Mouse (Mus musculus) cerebellum, adult 18-20 months (tissue): Measurements from ENCODE around the gene Itpr1.

Experiments used
- DNase-seq, 2 experiments: peaks; one replicate each; pipeline ENCODE4 v3.0.0; 2021

Gene Itpr1

DNA sequence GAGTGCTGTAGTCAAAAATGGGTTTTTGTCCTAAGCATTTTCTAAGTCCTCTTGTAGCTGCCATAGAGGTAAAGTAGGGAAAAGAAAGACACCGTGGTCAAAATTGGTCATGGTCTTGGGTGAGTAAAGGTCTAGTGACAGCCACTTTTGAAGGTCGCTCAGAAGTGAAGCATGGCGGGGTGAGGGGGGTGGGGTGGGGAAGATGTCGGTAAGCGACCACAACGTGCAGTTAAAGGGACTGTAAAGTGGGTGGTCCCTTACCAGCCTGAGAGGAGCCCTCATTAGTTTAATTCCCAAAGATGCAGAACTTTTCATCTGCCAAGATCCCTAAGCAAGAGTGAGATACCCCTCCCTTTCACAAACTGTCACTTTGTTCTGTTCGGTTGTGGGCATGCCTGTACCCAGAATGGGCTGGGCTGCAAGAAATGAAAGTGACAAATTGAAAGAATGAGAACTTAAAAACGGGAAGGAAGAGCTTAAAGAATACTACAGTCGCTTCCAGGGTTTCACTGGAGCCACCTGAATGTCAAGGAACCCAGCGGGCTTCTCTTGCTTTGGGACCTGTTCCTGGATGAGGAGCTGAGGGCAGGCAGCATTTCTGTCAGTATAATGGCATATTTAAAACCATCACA is 1.5 kb downstream of the Itpr1 start:
- DNase-seq = no peak

- DNase-seq = no peak
These were observed 3.2 kb downstream of the Itpr1 start for GRCm38 (mm10) chr6:108216091-108216490.

GRCm38 (mm10) chr6:108216832-108217231 is 3.9 kb downstream of the Itpr1 start:
- DNase-seq = no peak

DNA sequence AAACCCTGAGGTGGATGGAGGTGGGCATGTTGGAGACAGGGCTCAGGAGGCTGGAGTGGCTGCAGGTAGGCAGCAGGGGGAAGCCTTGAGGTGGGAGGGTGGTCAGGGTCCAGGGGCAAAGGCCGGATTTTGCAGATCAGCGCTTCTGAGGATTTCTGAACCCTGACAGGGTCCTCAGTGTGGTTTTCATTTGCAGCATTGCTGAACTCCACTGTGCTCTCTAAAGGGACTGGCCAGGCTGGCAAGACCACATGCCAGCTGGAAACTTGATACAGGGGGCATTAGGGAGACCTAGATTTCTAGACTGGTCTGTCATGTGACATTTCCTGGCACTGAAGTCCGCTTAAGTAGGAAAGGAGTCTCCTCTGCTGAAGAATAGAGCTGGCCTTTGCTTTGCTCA is 5.1 kb downstream of the Itpr1 start:
- DNase-seq = no peak

DNA sequence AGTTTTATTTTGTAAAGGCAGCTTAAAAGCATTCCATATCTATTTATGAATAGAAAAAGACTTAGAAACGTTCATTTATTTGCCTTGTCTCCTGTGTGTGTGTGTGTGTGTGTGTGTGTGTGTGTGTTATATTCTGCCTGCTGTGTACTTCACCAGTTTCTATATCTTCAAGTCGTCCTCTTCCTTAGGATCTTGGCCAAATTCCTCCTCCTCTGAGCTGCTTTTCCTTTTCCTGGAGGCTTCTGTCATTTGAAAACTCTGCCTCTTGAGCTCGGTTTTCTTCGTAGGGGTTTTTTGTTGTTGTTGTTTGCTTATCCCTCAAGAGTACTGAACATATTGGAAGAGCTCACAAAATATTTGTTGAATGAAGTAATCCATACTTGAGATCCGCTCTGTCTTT is 9.5 kb downstream of the Itpr1 start:
- DNase-seq = no peak

- DNase-seq = no peak
These were observed 10.0 kb downstream of the Itpr1 start for GRCm38 (mm10) chr6:108222875-108223274.

DNA sequence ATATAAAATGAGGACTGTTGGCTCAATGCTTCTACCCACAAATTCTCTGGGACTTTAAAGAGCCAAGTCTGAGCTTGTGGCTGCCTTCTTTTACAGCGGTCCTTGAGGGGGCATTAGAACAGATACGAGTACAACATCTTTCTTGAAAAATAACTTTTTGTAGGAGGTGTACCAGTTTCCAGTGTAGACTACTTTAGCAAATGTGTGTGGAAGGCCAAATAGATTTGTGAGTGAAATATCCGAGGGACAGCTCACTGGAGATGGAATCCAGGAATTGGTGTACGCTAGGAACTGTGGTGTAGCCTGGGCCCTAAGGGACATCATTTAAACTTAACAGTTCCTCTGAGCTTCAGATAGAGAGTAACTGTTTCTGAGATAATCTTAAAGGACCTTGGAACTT is 11.5 kb downstream of the Itpr1 start:
- no peak for DNase-seq

GRCm38 (mm10) chr6:108225027-108225426 is 12.1 kb downstream of the Itpr1 start:
- DNase-seq = no peak

DNA sequence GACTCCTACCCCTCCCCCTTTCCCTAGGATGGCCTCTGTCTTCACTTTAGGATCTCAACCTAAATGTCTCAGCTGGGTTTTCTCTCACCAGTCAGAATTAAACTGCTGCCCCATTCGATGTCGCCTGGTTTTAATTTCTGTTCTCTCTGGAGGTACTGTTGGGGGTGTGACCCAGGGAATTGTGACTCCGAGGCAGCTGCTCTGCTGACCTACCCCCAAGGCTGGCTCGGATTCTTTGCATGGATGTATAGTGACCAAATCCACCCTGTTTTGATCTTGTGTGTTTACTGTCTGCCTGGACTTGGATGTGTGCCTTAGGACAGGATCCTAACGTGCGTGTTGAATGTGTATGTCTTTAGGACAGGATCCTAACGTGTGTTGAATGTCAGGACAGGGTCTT is 13.3 kb downstream of the Itpr1 start:
- no peak for DNase-seq

GRCm38 (mm10) chr6:108227461-108227860 is 14.6 kb downstream of the Itpr1 start:
- DNase-seq = no peak

DNA sequence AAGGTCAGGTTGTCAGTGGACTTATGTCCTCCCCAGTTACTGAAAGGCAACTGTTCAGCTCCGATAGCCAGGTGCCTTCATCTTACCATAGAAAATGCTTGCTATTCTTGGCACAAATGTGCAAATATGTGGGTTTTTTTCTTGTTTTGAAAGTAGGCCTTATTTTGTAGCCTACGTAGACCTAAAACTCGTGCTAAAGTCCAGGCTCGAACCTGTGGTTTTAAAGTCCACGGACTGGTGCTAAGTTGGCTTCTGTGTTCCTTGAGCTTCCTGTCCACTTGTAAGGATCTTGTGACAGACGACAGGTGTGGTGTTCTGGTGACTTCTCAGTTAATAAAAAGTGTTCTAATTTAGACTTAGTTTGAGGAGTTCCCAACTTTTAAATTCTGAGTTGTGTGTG is 15.2 kb downstream of the Itpr1 start:
- no peak for DNase-seq

DNA sequence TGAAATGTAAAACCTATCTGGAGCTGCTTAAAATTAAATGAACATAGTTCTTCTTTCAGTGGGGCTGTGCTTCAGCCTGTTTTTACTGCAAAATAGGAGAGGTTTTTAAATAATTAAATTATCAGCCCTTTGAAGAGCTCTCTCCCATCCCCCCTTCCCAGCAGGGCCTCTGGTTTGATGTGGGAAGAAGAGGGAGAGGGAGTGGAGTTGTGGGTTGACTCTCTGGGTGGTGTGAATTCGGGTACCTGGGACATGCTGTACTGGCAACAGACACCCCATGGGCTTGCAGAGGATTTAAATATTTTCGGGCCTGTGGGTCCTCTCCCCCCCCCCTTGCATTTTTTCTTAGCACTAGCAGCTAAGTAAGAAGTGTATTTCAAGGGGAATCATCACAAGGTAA is 15.7 kb downstream of the Itpr1 start:
- DNase-seq = no peak

GRCm38 (mm10) chr6:108230608-108231007 is 17.7 kb downstream of the Itpr1 start:
- DNase-seq = no peak

DNA sequence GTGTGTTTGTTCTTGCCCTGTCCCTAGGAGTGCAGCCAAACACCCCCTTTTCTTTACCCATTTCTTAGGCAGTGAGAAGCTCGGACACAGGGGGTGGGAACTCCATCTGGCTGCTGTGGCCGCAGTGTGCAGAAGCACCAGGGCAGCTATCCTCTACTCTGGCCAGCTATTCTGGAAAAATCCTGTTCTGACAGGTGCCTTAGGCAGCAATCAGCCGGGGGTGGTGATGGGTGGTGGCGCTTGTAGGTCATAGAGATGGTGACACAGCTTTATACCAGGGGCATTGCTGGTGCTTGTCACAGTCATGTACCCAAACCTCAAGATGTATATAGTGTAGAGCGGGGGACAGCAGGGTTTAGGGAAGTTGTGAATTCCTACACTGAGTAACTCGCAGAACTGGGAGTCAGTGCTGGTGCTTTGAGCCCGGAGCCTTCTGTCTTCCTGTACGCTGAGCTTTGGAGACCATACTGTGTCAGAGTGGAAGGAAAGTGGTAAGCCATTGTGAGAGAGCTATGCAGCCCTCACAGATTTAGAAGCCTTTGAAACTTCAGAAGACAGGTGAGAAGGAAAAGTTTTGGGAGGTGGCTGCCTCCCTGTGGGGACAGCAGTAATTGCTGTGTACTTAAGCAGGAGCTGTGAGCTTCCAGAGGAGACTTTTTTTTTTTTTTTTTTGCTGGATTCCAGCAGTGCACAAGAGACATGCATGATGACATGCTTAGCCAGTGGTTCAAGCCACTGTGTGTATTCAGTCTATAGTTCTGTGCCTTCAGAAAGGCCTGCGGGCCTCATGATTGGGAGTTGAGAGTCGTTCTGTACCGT is 19.2 kb downstream of the Itpr1 start:
- no peak for DNase-seq

- DNase-seq = no peak
These were observed 20.2 kb downstream of the Itpr1 start for GRCm38 (mm10) chr6:108233070-108233469.

- DNase-seq = no peak
These were observed 21.6 kb downstream of the Itpr1 start for GRCm38 (mm10) chr6:108234536-108234935.

DNA sequence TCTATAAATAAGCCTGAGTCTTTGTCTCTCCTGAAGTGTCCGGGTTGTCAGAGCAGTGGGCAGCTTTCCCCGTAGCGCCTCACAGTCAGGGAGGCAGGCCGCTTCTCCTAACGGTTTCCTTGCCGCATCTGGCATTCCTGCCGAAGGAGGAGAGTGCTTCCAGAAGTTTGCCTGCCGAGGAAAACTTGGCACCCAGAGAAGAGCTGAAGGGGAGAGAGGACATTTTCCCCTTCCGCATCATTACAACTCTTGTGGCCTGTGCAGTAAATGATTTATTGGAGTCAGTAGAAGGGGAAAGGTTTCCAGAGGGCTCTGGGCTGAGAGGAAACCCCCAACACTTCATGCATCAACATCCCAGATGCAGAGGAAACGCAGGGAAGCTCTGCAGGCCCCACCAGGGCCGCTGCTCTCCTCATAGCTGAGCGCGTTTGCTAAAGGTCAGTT is 22.8 kb downstream of the Itpr1 start:
- DNase-seq = no peak

DNA sequence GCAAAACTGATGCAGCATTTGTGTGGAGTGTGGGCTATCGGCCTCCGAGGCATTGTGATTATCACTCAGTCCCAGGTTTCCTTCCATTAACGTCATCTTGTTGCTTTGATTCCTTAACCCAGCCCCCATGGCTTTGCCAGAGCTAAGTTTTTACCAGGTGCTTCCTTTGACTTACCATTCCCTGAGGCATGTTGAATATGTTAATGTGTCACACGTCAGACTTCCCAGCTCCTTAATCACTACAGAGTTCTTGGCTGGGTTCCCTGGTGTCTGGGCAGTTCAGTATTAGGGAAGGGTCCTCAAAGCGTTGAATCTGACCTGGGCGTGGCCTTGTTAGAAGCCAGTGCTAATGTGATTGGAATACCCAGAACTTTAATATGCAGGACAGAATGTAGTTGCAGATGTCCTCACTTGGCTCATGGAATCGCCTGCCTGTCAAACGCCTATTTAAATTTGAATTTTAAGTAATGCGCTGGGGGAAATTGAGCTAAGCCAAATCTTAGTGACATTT is 23.6 kb downstream of the Itpr1 start:
- no peak for DNase-seq

- DNase-seq = no peak
These were observed 24.1 kb downstream of the Itpr1 start for GRCm38 (mm10) chr6:108236996-108237395.

GRCm38 (mm10) chr6:108237585-108237984 is 24.7 kb downstream of the Itpr1 start:
- DNase-seq = no peak

DNA sequence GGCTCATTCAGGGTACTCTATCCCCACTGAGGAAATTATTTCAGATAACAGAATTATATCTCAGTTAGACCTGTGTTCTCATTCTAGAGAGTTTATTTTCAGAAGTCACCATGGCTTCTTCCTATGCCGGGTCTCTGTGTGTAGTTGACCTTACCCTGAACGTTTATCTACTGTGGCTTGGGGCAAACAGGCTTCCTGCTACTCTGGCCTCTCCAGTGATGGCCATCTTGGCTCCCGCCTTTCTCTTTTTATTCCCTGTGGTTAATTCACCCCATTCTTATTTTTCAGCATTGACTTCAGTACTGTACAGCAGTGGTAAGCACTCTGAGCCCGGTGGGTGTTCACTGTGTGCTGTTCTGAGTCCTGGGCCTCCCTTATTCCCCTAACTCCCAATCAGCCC is 25.1 kb downstream of the Itpr1 start:
- no peak for DNase-seq

- no peak for DNase-seq
These were observed 26.2 kb downstream of the Itpr1 start for GRCm38 (mm10) chr6:108239056-108239455.

- DNase-seq = no peak
These were observed 27.1 kb downstream of the Itpr1 start for GRCm38 (mm10) chr6:108240004-108240403.

DNA sequence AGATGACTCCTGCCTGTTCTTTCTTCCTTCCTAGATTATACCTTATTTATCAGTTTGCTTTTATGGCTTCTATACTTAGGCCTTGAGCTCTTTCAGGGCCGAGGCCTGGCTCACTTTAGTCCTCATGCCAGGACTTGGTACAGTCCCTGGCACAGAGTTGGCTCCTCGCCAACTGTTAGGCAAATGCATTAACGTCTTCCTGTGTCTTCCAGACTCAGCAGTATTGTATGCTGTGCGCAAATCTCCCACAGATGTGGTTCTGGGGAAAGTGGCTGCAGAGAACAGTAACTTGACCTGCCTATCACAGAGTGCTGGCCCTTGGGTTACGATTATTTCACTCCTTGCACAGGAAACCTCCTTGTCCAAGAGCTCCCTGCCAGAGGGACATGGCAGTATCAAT is 27.9 kb downstream of the Itpr1 start:
- DNase-seq = no peak
